Mouse (Mus musculus): ENCODE results near the gene Pi16. TPM values are rescaled to one million over a fixed set of nuclear protein-coding genes. Genes with fewer than 3 reads are reported as not detected.

Pi16 gene
- polyA plus RNA-seq, 1 experiment from 2014 or later: 0.14 TPM

DNA sequence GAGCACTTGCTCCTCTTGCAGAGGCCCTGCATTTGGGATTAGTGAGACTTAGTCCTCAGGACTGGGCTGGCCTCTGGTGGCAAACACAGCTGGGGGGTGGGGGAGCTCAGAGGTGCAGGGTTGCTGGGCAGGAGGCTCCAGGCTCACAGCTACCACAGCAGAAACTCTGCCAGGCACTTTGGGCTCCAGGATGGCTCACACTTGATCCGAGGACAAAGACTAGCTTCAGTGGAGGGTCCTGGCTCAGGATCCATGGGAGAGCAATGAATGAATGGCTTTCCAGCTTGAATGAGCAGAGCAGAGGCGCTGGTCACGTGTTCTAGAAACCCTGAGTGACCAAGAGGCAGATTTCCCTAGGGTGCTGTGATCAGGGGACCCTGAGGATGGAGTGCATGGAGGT lies 41.4 kb downstream of the Pi16 start:
- ATAC-seq (ENCODE audit: insufficient read depth) (no peak), DNase-seq (no peak)
- Histone ChIP-seq H3K4me3 (ENCODE audit: low read depth, low read length) (no peak overlapping the region), H3K4me2 (no peak overlapping the region), H3K9me3 (ENCODE audit: low read depth, low read length) (no peaks in the 10 kb centered on the region), H3K27me3 (ENCODE audit: insufficient read depth, low read length) (no peaks in the 10 kb centered on the region), H3K4me1 (ENCODE audit: insufficient read depth) (peaks cover 21% of the 10 kb centered on the region), H3K9ac (no peak overlapping the region), H3K27ac (ENCODE audit: low read depth) (no peak overlapping the region), H3K36me3 (ENCODE audit: insufficient read depth) (no peaks in the 10 kb centered on the region)
- WGBS: 66% methylated on average over 3 of the region's 3 CpGs
- no peak for TF ChIP-seq CTCF (IDR thresholded peaks at IDR 0.05; ENCODE audit: low read depth)

- 19% methylated on average over 5 of the region's 5 CpGs for WGBS
- Histone ChIP-seq H3K4me3 (ENCODE audit: low read depth, low read length) (no peak within 1 kb of the TSS), H3K4me2 (no peak within 1 kb of the TSS), H3K9ac (no peak within 1 kb of the TSS), H3K27ac (ENCODE audit: low read depth) (no peak within 1 kb of the TSS), H3K36me3 (ENCODE audit: insufficient read depth) (no peaks in the 10 kb centered on the region), H3K4me1 (ENCODE audit: insufficient read depth) (peaks cover 12% of the 10 kb centered on the region), H3K9me3 (ENCODE audit: low read depth, low read length) (no peaks in the 10 kb centered on the region), H3K27me3 (ENCODE audit: insufficient read depth, low read length) (no peaks in the 10 kb centered on the region)
- peak; percentile 29; the same call in 1 of the 2 replicates for TF ChIP-seq CTCF (IDR thresholded peaks at IDR 0.05; ENCODE audit: low read depth)
- ATAC-seq (ENCODE audit: insufficient read depth) (no peak), DNase-seq (peak; percentile 29)
Observed at GRCm38 (mm10) chr17:29360761-29361221, 43.3 kb downstream of the Pi16 start, which contains the start of gene Fgd2. Fgd2 (plus strand) TSS chr17:29360914.

GRCm38 (mm10) chr17:29361982-29362691 lies 44.7 kb downstream of the Pi16 start:
- H3K36me3 ChIP-seq (ENCODE audit: insufficient read depth): no peaks in the 10 kb centered on the region
- no peaks in the 10 kb centered on the region for H3K4me1 ChIP-seq (ENCODE audit: insufficient read depth)
- H3K27ac ChIP-seq (ENCODE audit: low read depth): no peak overlapping the region
- no peaks in the 10 kb centered on the region for H3K9me3 ChIP-seq (ENCODE audit: low read depth, low read length)
- WGBS: 51% methylated on average over 8 of the region's 8 CpGs
- ATAC-seq (ENCODE audit: insufficient read depth) (no peak), DNase-seq (peak; percentile 68)
- no peak overlapping the region for H3K4me3 ChIP-seq (ENCODE audit: low read depth, low read length)
- no peaks in the 10 kb centered on the region for H3K27me3 ChIP-seq (ENCODE audit: insufficient read depth, low read length)
- no peak overlapping the region for H3K4me2 ChIP-seq
- TF ChIP-seq CTCF (IDR thresholded peaks at IDR 0.05; ENCODE audit: low read depth): no peak
- no peak overlapping the region for H3K9ac ChIP-seq

- H3K27ac ChIP-seq (ENCODE audit: low read depth): no peak overlapping the region
- H3K36me3 ChIP-seq (ENCODE audit: insufficient read depth): no peaks in the 10 kb centered on the region
- no peak overlapping the region for H3K4me3 ChIP-seq (ENCODE audit: low read depth, low read length)
- H3K27me3 ChIP-seq (ENCODE audit: insufficient read depth, low read length): no peaks in the 10 kb centered on the region
- H3K9ac ChIP-seq: no peak overlapping the region
- no peaks in the 10 kb centered on the region for H3K9me3 ChIP-seq (ENCODE audit: low read depth, low read length)
- WGBS: 76% methylated on average over 8 of the region's 8 CpGs
- no peak for DNase-seq
- no peak for ATAC-seq (ENCODE audit: insufficient read depth)
- no peak for TF ChIP-seq CTCF (IDR thresholded peaks at IDR 0.05; ENCODE audit: low read depth)
- H3K4me2 ChIP-seq: no peak overlapping the region
- H3K4me1 ChIP-seq (ENCODE audit: insufficient read depth): no peaks in the 10 kb centered on the region
Observed at GRCm38 (mm10) chr17:29363109-29363508, 45.6 kb downstream of the Pi16 start.

- Histone ChIP-seq H3K9ac (no peak overlapping the region), H3K27me3 (ENCODE audit: insufficient read depth, low read length) (0 out of 2 replicates have a peak, but pooled peaks cover 2% of the 10 kb centered on the region), H3K4me2 (no peak overlapping the region), H3K36me3 (ENCODE audit: insufficient read depth) (no peaks in the 10 kb centered on the region), H3K4me1 (ENCODE audit: insufficient read depth) (no peaks in the 10 kb centered on the region), H3K9me3 (ENCODE audit: low read depth, low read length) (no peaks in the 10 kb centered on the region), H3K27ac (ENCODE audit: low read depth) (no peak overlapping the region), H3K4me3 (ENCODE audit: low read depth, low read length) (no peak overlapping the region)
- TF ChIP-seq CTCF (IDR thresholded peaks at IDR 0.05; ENCODE audit: low read depth): no peak
- DNase-seq: no peak
- ATAC-seq (ENCODE audit: insufficient read depth): no peak
- WGBS: 80% methylated on average over 13 of the region's 13 CpGs
Observed at GRCm38 (mm10) chr17:29365105-29365621, 47.7 kb downstream of the Pi16 start.

- no peaks in the 10 kb centered on the region for H3K9me3 ChIP-seq (ENCODE audit: low read depth, low read length)
- 0 out of 2 replicates have a peak, but pooled peaks cover 2% of the 10 kb centered on the region for H3K27me3 ChIP-seq (ENCODE audit: insufficient read depth, low read length)
- TF ChIP-seq CTCF (IDR thresholded peaks at IDR 0.05; ENCODE audit: low read depth): no peak
- H3K4me3 ChIP-seq (ENCODE audit: low read depth, low read length): peak overlapping the region; percentile 24
- H3K9ac ChIP-seq: 0 out of 2 replicates have a peak overlapping the region, but pooled peaks have one; percentile 3
- peak overlapping the region; percentile 54 for H3K4me2 ChIP-seq
- no peaks in the 10 kb centered on the region for H3K4me1 ChIP-seq (ENCODE audit: insufficient read depth)
- H3K27ac ChIP-seq (ENCODE audit: low read depth): no peak overlapping the region
- DNase-seq (peak; percentile 70), ATAC-seq (ENCODE audit: insufficient read depth) (peak; percentile 41; the same call in 1 of the 2 replicates)
- WGBS: 19% methylated on average over 7 of the region's 7 CpGs
- no peaks in the 10 kb centered on the region for H3K36me3 ChIP-seq (ENCODE audit: insufficient read depth)
Observed at GRCm38 (mm10) chr17:29368726-29369125, 51.2 kb downstream of the Pi16 start.

GRCm38 (mm10) chr17:29370984-29371723 lies 53.7 kb downstream of the Pi16 start:
- no peak overlapping the region for H3K9ac ChIP-seq
- 5% methylated on average over 5 of the region's 5 CpGs for WGBS
- no peak overlapping the region for H3K4me3 ChIP-seq (ENCODE audit: low read depth, low read length)
- no peaks in the 10 kb centered on the region for H3K4me1 ChIP-seq (ENCODE audit: insufficient read depth)
- no peak overlapping the region for H3K27ac ChIP-seq (ENCODE audit: low read depth)
- peak; percentile 100 for TF ChIP-seq CTCF (IDR thresholded peaks at IDR 0.05; ENCODE audit: low read depth)
- no peaks in the 10 kb centered on the region for H3K9me3 ChIP-seq (ENCODE audit: low read depth, low read length)
- no peaks in the 10 kb centered on the region for H3K36me3 ChIP-seq (ENCODE audit: insufficient read depth)
- ATAC-seq (ENCODE audit: insufficient read depth) (peak; percentile 36), DNase-seq (peak; percentile 97)
- H3K27me3 ChIP-seq (ENCODE audit: insufficient read depth, low read length): 0 out of 2 replicates have a peak, but pooled peaks cover 2% of the 10 kb centered on the region
- no peak overlapping the region for H3K4me2 ChIP-seq

Data from lung, embryonic 14.5 days (tissue).